Mouse (Mus musculus) frontal cortex, postnatal 25 days (tissue): Measurements from ENCODE around the gene Lcp1.

ENCODE experiments used
- DNase-seq, 2 experiments: peaks; one replicate each; pipeline ENCODE4 v3.0.0; 2022; ENCODE audit warnings: low spot score in 2 of 2

Gene Lcp1

GRCm38 (mm10) chr14:75176425-75177045 is 45.6 kb downstream of the Lcp1 start:
- no peak for DNase-seq

GRCm38 (mm10) chr14:75177400-75177799 is 46.5 kb downstream of the Lcp1 start:
- no peak for DNase-seq

- DNase-seq: no peak
Observed at GRCm38 (mm10) chr14:75178384-75178793, 47.5 kb downstream of the Lcp1 start.

GRCm38 (mm10) chr14:75178801-75179211 is 47.9 kb downstream of the Lcp1 start:
- no peak for DNase-seq

DNA sequence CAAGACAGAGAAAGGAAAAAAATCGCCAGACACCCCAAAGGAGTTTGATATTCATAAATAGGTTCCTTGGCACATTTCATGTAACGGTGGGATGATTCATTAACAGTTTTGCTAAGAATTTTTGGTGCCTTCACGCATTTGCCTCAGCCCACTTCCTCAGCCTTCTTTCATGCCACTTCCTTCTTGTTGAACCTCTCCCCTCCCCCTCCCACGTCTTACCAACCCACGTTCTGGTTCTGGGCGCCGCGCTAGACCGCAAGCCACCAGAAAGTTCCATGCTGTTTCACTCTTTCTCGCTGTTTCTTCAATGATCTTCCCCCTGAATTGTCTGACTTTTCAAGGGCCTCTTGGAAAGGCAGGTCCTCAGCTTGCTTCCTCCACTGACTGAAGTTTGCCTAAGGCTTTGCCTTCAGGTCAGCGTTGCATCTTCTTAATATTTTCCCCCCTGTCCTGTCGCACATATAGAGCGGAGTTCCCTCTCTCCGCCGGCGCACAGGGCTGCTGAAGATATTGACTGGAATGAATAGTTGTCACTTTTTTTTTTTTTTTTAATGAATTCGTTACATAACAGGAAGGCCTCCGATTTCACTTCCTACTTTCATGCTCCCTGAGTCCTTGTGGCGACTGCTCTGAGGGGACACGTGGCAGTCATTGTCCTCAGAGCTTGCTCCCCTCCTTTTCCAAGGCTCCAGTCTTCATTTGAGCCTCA is 48.5 kb downstream of the Lcp1 start:
- DNase-seq: no peak

DNA sequence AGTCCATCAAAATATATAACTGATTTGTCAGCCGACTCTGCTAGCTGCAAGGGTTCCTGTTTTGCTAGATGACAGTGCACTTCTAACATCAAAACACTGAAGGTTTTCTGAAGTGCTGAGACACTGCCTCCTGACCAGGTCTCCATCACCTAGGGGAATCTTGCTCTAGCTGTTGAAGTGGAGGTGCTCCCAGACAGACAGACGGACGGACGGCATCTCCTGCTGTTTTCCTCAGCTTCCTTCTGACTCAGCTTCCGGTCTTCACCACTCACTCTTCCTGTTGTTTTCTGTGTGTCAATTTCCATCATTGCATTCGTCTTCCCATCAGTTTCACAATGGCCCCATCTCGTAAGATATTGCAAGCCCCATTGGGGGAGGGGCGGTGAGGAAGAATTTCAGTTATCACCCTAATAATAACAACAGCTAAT is 49.7 kb downstream of the Lcp1 start:
- DNase-seq: no peak

DNA sequence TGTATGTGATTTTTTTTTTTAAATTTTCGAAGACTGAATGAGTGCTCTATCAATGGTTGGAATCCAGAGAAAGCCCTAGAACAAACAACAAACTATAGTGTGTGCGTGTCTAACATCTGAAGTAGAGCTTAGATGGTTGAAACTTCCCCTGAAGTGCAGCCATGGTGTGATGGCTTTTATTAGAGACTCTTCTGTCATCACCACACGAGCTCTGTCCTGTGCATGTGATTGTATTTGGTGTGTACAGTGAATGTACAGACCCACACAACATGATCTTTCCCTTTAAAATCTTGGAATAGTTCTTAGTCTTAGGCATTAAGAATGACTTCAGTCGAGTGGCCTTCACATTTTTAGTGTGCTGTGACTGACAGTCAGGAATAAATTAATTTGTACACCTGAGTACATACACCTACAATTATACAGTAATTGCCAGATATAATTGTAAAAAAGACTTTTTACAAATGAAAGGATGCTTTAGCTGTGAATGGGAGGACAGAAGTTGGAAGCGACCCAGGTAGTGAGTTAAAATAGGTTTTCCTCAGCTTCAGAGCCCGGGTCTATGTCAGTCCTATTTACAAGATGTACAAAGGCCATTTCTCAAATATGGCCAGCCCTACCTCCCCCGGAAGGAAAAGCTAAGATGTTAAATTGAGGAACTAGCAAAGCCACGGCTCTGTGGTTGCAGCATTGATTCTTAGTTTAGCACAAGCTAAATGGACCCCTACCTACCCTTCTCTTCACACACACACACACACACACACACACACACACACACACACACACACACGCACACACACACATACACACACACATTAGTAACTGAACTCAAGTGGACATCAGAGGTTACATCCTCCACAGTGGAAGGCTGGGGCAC is 50.4 kb downstream of the Lcp1 start:
- no peak for DNase-seq

DNA sequence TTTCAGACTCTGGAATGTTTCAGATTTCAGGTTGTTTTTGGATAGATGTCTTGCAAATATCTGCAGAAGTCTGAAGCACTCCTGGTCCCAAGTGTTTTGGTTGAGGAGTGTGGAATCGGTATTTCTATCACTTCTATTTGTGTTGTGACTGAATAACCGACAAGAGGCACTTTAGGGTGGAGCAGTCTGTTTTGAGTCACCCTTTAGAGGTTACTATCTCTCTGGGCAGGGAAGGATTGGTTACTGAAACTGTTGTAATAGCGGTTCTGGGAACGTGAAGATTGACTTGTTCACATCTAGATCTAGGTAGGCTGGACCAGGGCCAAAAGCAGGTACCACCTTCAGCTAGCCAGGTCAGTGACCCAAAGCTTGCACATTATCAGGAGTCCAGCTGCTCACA is 51.5 kb downstream of the Lcp1 start:
- DNase-seq: no peak

- no peak for DNase-seq
Observed at GRCm38 (mm10) chr14:75182831-75183230, 51.9 kb downstream of the Lcp1 start.

DNA sequence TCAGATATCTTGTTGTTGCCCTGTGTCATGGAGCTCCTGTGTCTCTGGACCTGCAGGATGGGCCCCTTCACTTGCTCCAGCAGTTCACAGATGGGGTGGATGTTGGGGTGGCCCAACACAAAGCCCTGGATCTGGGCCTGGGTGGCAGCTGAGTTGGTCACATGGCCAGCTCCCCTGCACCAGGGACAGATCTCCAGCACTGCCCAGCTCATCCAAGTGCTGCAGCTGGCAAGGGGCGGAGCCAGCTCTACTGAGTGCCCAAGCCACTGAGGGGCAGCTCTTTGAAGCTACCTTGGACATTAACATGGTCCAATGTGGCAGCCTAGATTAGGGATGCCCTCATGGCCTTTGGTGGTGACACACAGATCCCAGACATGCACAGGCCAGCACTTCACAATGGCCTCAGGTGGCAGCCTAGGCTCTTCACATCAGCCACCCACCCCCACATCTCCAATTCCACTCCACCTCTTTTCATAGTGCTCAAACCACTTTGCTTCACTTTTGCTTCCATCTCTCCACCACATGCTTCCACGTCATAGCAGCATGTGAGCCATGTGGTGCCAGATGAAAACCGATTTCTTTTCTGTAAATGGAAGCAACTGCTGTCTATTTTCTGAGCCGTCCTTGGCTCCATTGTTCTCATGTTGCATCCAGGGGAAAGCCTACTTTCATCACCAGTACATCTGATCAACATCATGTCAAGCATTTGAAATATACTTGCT is 53.3 kb downstream of the Lcp1 start:
- DNase-seq: no peak

DNA sequence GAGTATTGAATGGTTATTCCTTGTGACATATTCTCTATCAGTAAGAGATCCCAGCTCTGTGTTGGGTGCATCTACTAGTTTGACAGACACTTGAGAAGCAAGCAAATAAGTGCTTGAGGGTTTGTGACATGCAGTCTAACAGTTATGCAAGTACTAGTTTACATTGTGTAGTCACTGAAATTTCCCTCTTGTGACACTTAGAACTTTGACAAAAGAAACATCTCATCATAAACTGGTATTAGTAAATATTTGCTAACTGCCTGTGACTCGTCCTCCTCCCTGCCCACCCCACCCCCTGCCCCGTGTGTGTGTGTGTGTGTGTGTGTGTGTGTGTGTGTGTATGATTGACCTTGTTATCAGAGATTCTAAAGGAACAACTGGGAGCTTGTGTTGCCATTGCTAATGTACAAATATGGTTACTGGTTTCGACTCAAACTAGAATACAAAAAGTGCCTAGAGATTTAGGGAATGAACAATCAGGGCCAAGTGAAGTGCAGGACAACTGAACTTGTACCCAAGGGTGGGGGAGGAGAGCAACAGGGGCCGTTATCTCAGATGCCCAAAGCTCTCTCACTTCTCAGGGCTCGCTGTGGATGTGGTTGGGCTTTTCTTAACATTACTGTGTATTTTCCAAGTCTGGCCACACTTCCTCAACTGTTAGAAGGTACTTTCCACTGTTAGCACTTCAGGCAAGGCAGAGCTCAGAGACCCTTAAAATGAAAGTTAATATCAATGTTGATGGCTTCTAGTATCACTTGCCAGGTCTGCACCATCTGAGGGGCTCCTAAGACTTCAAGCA is 55.1 kb downstream of the Lcp1 start:
- DNase-seq: no peak

DNA sequence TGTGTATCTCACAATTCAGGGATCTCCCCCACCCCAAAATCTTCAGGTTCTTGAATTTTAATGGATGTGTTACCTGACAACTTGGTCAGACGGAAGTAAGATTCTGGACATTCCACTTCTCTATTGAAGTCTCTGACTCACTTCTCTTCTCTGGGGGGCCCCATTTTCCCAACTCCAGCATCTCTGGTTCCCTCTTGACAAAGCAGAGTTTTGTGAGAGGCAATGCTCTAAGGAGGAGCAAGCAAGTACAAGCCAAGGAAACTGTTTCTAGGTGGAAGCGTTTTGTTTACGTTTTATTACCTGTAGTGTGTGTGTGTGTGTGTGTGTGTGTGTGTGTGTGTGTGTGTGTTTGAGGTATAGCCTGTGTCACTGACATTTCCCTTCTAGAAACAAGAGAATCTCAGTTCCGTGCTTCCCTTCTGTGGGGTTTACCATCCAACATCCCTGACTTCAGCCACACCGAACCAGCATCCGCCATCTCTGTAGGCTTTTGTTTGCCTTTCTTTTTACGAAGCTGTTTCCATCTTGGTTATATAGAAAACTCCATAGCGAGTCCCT is 56.0 kb downstream of the Lcp1 start:
- no peak for DNase-seq

DNA sequence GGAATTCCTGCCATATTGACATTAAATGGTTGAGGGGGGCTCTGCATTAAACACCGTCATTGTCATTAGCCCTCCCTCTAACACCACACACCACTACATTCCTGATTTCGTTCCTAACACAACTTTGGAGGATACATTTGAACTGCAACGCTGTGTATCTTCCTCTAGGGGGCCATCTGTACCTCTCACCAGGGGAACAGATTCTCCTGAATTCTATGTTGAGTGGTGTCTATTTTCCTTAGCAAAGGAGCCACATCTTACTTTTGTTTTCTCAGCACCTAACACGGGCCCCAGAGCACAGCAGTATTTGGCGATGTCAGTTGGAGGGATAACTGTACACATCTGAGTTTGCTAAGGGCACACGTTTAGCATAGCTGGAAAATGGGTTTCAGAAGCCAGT is 57.6 kb downstream of the Lcp1 start:
- DNase-seq: no peak

DNA sequence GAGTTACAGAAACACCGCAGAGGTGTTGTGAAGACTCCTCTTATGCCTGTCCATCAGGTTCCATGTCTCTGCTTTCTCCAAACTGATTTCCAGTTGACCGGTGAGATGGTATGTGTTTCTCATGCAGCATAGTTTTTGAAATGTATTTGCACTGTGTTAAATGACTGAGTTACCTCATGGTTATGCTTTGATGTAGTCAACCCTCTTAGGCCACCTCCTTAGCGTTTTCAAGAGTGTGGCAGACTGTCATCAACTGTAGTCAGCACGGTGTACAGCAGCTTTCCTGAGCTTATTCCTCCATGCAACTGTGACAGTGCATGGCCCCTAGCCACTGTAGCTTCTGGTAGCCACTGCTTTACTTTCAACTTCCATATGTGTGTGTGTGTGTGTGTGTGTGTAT is 58.1 kb downstream of the Lcp1 start:
- DNase-seq: no peak

DNA sequence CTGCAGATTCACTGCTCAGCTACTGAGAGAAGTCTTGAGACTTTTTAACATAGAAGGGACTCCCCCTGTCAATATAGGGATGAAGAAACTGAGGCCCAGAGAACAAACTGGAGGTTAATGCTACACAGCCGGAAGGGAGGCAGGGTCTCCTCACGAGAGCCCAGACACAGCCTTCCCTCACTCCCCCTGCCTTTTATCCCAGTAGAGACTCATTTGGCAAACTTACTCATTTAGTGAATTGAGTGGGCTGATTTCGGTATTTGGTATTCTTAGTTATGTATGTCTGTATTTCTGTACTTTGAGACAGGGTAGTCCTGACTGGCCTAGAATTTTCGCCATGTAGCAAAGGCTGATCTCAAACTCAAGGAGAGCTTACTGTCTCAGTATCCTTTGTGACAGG is 59.8 kb downstream of the Lcp1 start:
- DNase-seq: no peak

GRCm38 (mm10) chr14:75192427-75192826 is 61.5 kb downstream of the Lcp1 start:
- DNase-seq: no peak

DNA sequence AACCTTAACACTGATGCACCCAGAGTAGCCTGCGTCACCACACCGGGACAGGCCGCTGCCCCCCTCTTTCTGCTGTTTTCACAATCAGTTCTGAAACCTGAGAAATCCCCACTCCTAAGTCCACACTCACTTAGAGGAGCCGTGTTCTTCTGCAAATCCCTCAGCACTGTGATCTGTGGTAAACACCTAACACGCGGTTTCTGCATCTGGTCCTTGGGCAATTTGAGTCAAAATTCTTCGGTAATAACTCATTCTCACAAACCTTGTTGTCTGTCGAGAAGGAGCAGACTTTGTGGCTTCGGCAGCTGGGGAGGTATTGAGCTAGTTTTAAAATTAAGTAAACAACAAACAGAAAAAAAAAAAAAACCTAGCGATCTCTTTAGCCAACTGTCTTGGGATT is 62.0 kb downstream of the Lcp1 start:
- no peak for DNase-seq

- no peak for DNase-seq
Observed at GRCm38 (mm10) chr14:75195530-75195929, 64.6 kb downstream of the Lcp1 start.

DNA sequence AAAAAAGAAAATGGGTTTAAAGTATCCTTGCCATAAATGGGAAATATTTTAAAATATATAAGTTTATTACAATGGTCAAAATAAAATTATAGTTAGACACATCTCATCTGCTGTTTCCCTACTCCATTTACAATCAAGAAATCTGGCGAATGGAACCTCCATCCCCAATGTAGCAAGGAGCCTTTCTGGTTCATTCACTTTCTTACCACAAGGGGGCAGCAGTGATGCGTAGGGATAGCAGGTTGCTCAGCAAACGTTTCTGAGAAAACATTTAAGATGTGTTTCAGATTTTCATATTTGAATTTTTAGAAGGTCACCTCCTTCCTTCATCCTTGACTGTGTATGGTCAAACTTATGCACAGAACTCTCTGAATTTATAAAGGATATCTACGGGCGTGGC is 66.1 kb downstream of the Lcp1 start:
- DNase-seq: peak; percentile 19 to 42

GRCm38 (mm10) chr14:75197660-75198059 is 66.8 kb downstream of the Lcp1 start:
- DNase-seq: no peak
